Mouse (Mus musculus) intestine, embryonic 16.5 days (tissue): Measurements from ENCODE around the gene Rbm42. TPM values are rescaled to one million over a fixed set of nuclear protein-coding genes. Genes with fewer than 3 reads are reported as not detected.

Experiments used
- ATAC-seq: fragments of 200-750 bp; cut with Nextera tagmentation; 2 replicates; pipeline ENCODE4 v1.8.0; 2017; ENCODE audit warnings: moderate TSS enrichment, moderate library complexity
- H3K27ac ChIP-seq: fragments of 300-500 bp; sonication (generic); 2 replicates; pipeline ENCODE4 v1.5.1; 2014; ENCODE audit warnings: mild to moderate bottlenecking, low read length
- H3K27me3 ChIP-seq: fragments of 300-500 bp; sonication (generic); replicated peaks from 2 replicates; pipeline ENCODE4 v1.6.1; 2014; ENCODE audit warnings: low read length, control low read depth, mixed read lengths; ENCODE audit not compliant: control insufficient read depth, insufficient read depth
- H3K36me3 ChIP-seq: fragments of 300-500 bp; sonication (generic); 2 replicates; pipeline ENCODE4 v1.6.1; 2014; ENCODE audit warnings: low read length, control low read depth; ENCODE audit not compliant: control insufficient read depth, insufficient read depth
- H3K4me1 ChIP-seq: fragments of 300-500 bp; sonication (generic); 2 replicates; pipeline ENCODE4 v1.6.1; 2014; ENCODE audit warnings: low read length, control low read depth, mixed read lengths; ENCODE audit not compliant: control insufficient read depth, insufficient read depth
- H3K4me2 ChIP-seq: fragments of 300-500 bp; sonication (generic); 2 replicates; pipeline ENCODE4 v1.6.1; 2014; ENCODE audit warnings: low read depth, low read length, control low read depth
- H3K4me3 ChIP-seq: fragments of 300-500 bp; sonication (generic); 2 replicates; pipeline ENCODE4 v1.5.1; 2014; ENCODE audit warnings: mild to moderate bottlenecking, low read length
- H3K9ac ChIP-seq: fragments of 300-500 bp; sonication (generic); 2 replicates; pipeline ENCODE4 v1.6.1; 2014; ENCODE audit warnings: low read depth, low read length
- H3K9me3 ChIP-seq: fragments of 300-500 bp; sonication (generic); 2 replicates; pipeline ENCODE4 v1.6.1; 2016; ENCODE audit warnings: low read length, control low read depth; ENCODE audit not compliant: control insufficient read depth
- WGBS: fragments of 180-500 bp; shearing (Covaris S2); extraction: QIAGEN DNeasy Blood & Tissue Kit; methylation state at CpG from one replicate; pipeline ENCODE4 v1.1.7; 2014; 5-methylcytosine and 5-hydroxymethylcytosine counted together
- polyA plus RNA-seq: library from polyadenylated mRNA; unstranded; fragments of >200 nt; fragmentation: Nextera tagmentation; extraction: Ambion mirVana; gene quantifications from 2 replicates; pipeline ENCODE4 v1.2.1, GENCODE M21; 2015

Gene Rbm42
- polyA plus RNA-seq, 1 experiment from 2014 or later: 93.8 TPM

DNA sequence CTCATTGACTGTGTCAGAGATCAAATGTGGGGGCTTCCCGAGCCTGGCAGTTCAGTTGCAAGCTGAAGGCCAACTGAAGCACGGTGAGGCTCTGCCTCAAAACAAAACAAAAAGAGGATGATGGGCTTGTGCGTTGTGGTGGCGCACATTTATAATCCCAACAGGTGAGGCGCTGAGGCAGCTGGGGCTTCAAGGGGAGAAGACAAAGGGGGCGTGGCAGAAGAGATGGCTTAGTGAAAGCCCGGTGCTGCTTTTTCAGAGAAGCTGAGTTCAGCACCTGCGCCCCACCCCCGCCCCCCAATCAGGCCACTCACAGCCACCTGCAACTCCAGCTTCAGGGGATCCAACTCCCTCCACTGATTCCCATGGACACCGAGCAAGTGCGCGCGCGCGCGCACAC, 41.6 kb downstream of the Rbm42 start:
- no peak overlapping the region for H3K4me3 ChIP-seq
- H3K4me2 ChIP-seq: no peak overlapping the region
- no peaks in the 10 kb centered on the region for H3K9me3 ChIP-seq
- H3K27me3 ChIP-seq: no peaks in the 10 kb centered on the region
- peaks cover 12% of the 10 kb centered on the region for H3K4me1 ChIP-seq
- 52% methylated on average over 16 of the region's 16 CpGs for WGBS
- no peak for ATAC-seq
- H3K9ac ChIP-seq: 0 out of 2 replicates have a peak overlapping the region, but pooled peaks have one; percentile 30
- H3K27ac ChIP-seq: no peak overlapping the region
- no peaks in the 10 kb centered on the region for H3K36me3 ChIP-seq

DNA sequence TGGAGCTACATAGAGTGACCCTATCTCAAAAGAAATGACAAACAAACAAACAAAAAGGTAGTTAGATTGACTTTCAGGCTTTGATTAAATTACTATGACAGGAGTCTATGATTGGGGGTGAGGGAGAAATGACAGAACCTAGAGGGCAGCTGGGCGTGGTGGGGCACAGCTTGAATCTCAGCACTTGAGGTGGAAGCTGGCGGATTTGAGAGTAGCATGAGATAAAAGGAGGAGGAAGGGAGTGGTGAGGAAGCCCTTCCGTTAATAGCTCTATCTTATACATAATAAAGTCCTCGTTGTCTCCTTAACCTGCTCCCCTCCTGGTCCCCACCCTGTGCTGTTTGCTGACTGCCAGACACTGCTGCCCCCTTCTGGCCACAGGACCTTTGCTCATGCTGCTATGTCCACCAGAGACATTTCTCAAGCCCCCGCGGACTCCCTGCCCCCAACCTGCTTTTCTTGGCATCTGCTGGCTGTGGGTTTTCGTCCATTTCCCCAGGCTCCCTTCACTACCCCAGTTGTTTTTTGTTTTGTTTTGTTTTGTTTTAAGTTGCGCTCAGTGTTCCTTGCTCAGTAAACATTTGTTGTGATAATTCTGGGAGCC, 42.3 kb downstream of the Rbm42 start:
- Histone ChIP-seq H3K9me3 (no peaks in the 10 kb centered on the region), H3K4me2 (no peak overlapping the region), H3K9ac (0 out of 2 replicates have a peak overlapping the region, but pooled peaks have one; percentile 30), H3K4me3 (no peak overlapping the region), H3K27ac (no peak overlapping the region), H3K36me3 (no peaks in the 10 kb centered on the region), H3K27me3 (no peaks in the 10 kb centered on the region), H3K4me1 (peaks cover 11% of the 10 kb centered on the region)
- peak; percentile 45; the same call in 1 of the 2 replicates for ATAC-seq
- WGBS: 24% methylated on average over 8 of the region's 8 CpGs

DNA sequence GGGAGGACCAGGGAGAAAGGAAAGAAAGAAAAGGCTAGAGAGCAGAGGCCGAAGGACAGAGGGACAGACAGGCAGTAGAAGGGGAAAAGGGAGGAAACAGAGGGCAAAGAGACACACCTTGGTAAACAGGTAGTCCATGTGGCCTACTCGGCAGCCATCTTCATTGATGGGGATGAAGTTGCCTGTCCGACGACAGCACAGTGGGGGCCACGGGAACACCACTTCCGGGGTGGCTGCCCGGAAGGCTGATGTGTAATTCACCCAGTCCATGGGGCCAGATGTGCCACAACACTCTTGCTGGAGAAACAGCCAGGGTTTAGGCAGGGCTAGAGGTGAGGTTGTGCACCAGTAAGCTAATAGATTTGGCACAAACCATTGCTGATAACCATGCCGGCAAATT, 45.2 kb downstream of the Rbm42 start:
- Histone ChIP-seq H3K4me3 (no peak overlapping the region), H3K9ac (no peak overlapping the region), H3K4me1 (peaks cover 19% of the 10 kb centered on the region), H3K27me3 (no peaks in the 10 kb centered on the region), H3K36me3 (no peaks in the 10 kb centered on the region), H3K4me2 (no peak overlapping the region), H3K27ac (no peak overlapping the region), H3K9me3 (no peaks in the 10 kb centered on the region)
- 83% methylated on average over 8 of the region's 8 CpGs for WGBS
- ATAC-seq: no peak

DNA sequence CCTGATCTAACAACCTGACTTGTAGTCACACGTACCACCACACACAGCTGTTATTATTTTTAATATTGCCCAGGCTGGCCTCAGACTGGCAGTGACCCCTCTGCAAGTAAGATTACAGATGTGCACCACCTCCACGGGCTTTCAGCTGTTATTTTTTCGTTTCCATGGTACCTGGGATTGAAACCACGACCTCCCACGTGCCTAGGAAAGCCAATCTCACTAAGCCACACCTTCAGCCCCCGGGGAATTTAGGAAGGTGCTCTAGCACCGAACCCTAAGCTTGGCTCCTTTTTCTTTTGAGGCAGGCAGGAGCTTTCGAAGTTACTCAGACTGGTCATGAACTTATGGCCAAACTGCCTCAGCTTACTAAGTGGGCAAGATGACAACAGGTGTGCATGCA, 45.7 kb downstream of the Rbm42 start:
- WGBS: 64% methylated on average over 8 of the region's 8 CpGs
- Histone ChIP-seq H3K4me3 (no peak overlapping the region), H3K9ac (no peak overlapping the region), H3K4me2 (no peak overlapping the region), H3K4me1 (peaks cover 23% of the 10 kb centered on the region), H3K9me3 (no peaks in the 10 kb centered on the region), H3K27ac (no peak overlapping the region), H3K36me3 (no peaks in the 10 kb centered on the region), H3K27me3 (no peaks in the 10 kb centered on the region)
- ATAC-seq: no peak

DNA sequence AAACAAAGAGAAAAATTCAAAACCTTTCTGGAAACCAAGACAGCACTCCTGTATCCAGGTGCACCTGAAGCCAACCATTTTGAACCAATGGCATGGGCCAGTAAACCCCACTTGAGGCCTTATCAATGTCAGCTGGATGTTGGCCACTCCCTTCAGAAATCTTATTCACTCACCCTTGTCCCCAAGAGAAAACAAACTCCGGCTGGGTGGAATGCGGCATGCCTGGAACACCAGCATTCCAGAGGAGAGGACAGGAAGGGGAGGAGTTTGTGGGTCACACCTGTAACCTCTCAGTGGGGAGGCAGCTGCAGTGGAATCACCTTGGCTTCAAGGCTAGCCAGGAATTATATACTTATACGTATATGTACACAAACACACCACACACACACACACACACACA, 47.5 kb downstream of the Rbm42 start:
- peak overlapping the region; percentile 71 for H3K27ac ChIP-seq

DNA sequence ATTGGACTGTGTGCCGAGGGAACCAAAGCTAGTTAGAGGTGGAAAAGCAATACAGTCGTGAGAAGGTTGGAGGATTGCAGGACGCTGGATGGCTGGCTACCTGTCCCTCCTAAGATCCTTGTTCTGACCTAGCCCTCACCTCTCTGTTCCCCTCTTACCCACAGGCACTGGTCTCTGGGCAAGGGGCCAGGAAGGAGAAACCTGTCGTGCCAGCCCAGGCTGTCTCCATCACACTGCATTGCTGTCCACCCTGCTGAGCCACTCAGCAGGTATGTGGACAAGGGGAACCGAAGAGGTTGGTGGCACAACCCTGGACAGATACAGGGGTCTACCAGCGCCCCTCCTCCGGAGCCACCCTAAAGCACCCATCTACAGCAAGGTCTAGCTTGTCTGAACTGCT, 49.5 kb downstream of the Rbm42 start:
- Histone ChIP-seq H3K27me3 (no peaks in the 10 kb centered on the region), H3K4me2 (0 out of 2 replicates have a peak overlapping the region, but pooled peaks have one; percentile 31), H3K4me3 (no peak overlapping the region; the same call in 1 of the 2 replicates), H3K9me3 (no peaks in the 10 kb centered on the region; the same call in 1 of the 2 replicates), H3K4me1 (peaks cover 19% of the 10 kb centered on the region), H3K27ac (peak overlapping the region; percentile 46), H3K36me3 (no peaks in the 10 kb centered on the region), H3K9ac (0 out of 2 replicates have a peak overlapping the region, but pooled peaks have one; percentile 11)
- no peak for ATAC-seq
- WGBS: 70% methylated on average over 7 of the region's 7 CpGs

More for the DNA sequence above, 47.5 kb downstream of the Rbm42 start:
- Histone ChIP-seq H3K36me3 (no peaks in the 10 kb centered on the region), H3K9me3 (no peaks in the 10 kb centered on the region; the same call in 1 of the 2 replicates), H3K9ac (no peak overlapping the region), H3K4me2 (no peak overlapping the region), H3K4me3 (no peak overlapping the region), H3K27me3 (no peaks in the 10 kb centered on the region), H3K4me1 (peaks cover 19% of the 10 kb centered on the region)
- 24% methylated on average over 3 of the region's 3 CpGs for WGBS
- peak; percentile 80 for ATAC-seq

DNA sequence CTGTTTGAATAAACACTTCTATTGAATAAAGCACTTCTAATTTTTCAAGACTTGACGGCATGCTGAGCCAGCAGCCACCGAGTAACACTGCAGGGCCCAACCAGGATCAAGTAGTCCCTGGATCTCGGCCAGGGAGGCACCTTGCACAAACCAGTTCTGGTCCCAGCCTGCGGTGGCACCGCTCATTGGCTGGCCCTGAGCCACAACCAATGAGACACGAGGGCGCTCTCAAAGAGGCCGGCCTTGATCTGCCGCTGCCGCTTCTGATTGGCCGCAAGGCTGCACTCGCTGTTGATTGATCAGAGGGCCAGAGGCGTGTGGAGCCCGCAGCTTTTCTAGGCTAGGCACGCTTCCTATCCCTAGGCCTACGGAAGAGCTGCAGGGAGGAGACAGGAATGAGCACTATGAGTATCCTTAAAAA, 50.2 kb downstream of the Rbm42 start:
- Histone ChIP-seq H3K4me3 (no peak overlapping the region; the same call in 1 of the 2 replicates), H3K4me2 (peak overlapping the region; percentile 31; the same call in 1 of the 2 replicates), H3K36me3 (no peaks in the 10 kb centered on the region)

DNA sequence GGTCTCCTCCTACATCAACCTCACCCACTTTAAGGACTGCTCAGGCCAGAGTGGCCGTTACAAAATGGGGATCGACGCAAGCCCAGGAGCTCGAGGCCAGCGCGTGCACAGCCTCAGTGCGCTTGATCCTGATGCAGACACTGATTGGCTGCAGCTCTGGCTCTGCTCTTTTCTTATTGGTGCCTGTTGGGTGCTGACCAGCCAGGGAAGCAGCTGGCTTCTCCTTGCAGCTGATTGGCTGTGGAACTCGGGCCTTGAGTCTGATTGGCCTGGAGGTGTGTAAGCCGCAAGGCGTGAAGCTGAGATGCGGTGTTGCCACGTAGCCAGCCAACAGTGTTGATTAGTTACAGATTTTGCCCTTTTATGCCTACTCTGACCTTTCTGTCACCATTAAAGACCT, 51.3 kb downstream of the Rbm42 start, which contains the start of gene Zbtb32:
Gene Zbtb32 (minus strand): TSS at position 124 of the 400 bp plus-strand sequence.
- no peaks in the 10 kb centered on the region for H3K36me3 ChIP-seq
- no peak within 1 kb of the TSS for H3K4me3 ChIP-seq
- no peak for ATAC-seq
- no peaks in the 10 kb centered on the region for H3K27me3 ChIP-seq
- H3K4me2 ChIP-seq: no peak within 1 kb of the TSS; the same call in 1 of the 2 replicates
- no peaks in the 10 kb centered on the region; the same call in 1 of the 2 replicates for H3K9me3 ChIP-seq
- no peak within 1 kb of the TSS for H3K9ac ChIP-seq
- WGBS: 94% methylated on average over 12 of the region's 12 CpGs
- H3K27ac ChIP-seq: peak within 1 kb of the TSS; percentile 7; the same call in 1 of the 2 replicates
- peaks cover 22% of the 10 kb centered on the region for H3K4me1 ChIP-seq

More for the DNA sequence above, 50.2 kb downstream of the Rbm42 start:
- Histone ChIP-seq H3K4me1 (peaks cover 19% of the 10 kb centered on the region), H3K9ac (no peak overlapping the region), H3K27ac (peak overlapping the region; percentile 46; the same call in 1 of the 2 replicates), H3K27me3 (no peaks in the 10 kb centered on the region), H3K9me3 (no peaks in the 10 kb centered on the region; the same call in 1 of the 2 replicates)
- ATAC-seq: peak; percentile 91
- WGBS: 2% methylated on average over 16 of the region's 16 CpGs

DNA sequence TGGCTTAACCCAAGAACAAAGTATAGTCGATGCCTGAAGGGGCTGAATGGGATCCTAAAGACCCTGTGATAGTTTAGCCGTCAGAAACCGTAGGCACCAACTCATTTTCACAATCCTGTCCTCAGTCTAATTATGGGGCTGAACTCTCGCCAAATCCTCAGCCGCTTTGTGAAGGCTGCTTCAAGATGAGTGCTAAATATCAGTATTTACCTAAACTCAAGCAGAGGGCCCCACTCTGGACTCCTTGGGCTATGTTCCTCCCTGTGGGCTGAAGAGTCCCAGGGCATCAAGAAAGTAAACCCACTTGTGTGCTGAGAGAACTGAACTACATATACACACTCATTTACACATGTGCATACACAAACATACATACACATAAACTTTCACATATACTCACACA, 53.3 kb downstream of the Rbm42 start:
- no peaks in the 10 kb centered on the region for H3K36me3 ChIP-seq
- H3K9ac ChIP-seq: no peak overlapping the region
- WGBS: 79% methylated on average over 5 of the region's 5 CpGs
- H3K9me3 ChIP-seq: no peaks in the 10 kb centered on the region; the same call in 1 of the 2 replicates
- ATAC-seq: no peak
- no peak overlapping the region for H3K27ac ChIP-seq
- peaks cover 17% of the 10 kb centered on the region for H3K4me1 ChIP-seq
- H3K27me3 ChIP-seq: no peaks in the 10 kb centered on the region
- no peak overlapping the region for H3K4me2 ChIP-seq
- H3K4me3 ChIP-seq: no peak overlapping the region
